Mouse (Mus musculus) intestine, embryonic 15.5 days (tissue): Measurements from ENCODE around the gene Tut1. TPM values are rescaled to one million over a fixed set of nuclear protein-coding genes. Genes with fewer than 3 reads are reported as not detected.
"Not testable (repeated sequence)": the region's sequence is repeated elsewhere in the genome, so short reads cannot be mapped to it uniquely, and the experiment has no call there.

ENCODE experiments used
- ATAC-seq: fragments of 200-750 bp; cut with Nextera tagmentation; 2 replicates; pipeline ENCODE4 v1.8.0; 2017; ENCODE audit warnings: moderate TSS enrichment, moderate library complexity
- H3K27ac ChIP-seq: fragments of 300-500 bp; sonication (generic); 2 replicates; pipeline ENCODE4 v1.5.1; 2015; ENCODE audit warnings: mild to moderate bottlenecking, inconsistent platforms
- H3K27me3 ChIP-seq: fragments of 300-500 bp; sonication (generic); replicated peaks from 2 replicates; pipeline ENCODE4 v1.6.1; 2015; ENCODE audit warnings: inconsistent platforms
- H3K36me3 ChIP-seq: fragments of 300-500 bp; sonication (generic); 2 replicates; pipeline ENCODE4 v1.6.1; 2015; ENCODE audit warnings: inconsistent platforms
- H3K4me1 ChIP-seq: fragments of 300-500 bp; sonication (generic); replicated peaks from 2 replicates; pipeline ENCODE4 v1.6.1; 2015; ENCODE audit warnings: inconsistent platforms
- H3K4me2 ChIP-seq: fragments of 300-500 bp; sonication (generic); replicated peaks from 2 replicates; pipeline ENCODE4 v1.6.1; 2015; ENCODE audit warnings: mild to moderate bottlenecking, inconsistent platforms
- H3K4me3 ChIP-seq: fragments of 300-500 bp; sonication (generic); replicated peaks from 2 replicates; pipeline ENCODE4 v1.5.1; 2015; ENCODE audit warnings: inconsistent platforms
- H3K9ac ChIP-seq: fragments of 300-500 bp; sonication (generic); 2 replicates; pipeline ENCODE4 v1.6.1; 2015; ENCODE audit warnings: inconsistent platforms
- H3K9me3 ChIP-seq: fragments of 300-500 bp; sonication (generic); 2 replicates; pipeline ENCODE4 v1.6.1; 2016; ENCODE audit warnings: inconsistent platforms
- WGBS: fragments of 180-500 bp; shearing (Covaris S2); methylation state at CpG from one replicate; pipeline ENCODE4 v1.1.7; 2015; 5-methylcytosine and 5-hydroxymethylcytosine counted together
- polyA plus RNA-seq: library from polyadenylated mRNA; unstranded; fragments of >200 nt; fragmentation: Nextera tagmentation; extraction: Ambion mirVana; gene quantifications from 2 replicates; pipeline ENCODE4 v1.2.1, GENCODE M21; 2015

Tut1 gene
- polyA plus RNA-seq, 1 experiment from 2014 or later = 29.7 TPM

DNA sequence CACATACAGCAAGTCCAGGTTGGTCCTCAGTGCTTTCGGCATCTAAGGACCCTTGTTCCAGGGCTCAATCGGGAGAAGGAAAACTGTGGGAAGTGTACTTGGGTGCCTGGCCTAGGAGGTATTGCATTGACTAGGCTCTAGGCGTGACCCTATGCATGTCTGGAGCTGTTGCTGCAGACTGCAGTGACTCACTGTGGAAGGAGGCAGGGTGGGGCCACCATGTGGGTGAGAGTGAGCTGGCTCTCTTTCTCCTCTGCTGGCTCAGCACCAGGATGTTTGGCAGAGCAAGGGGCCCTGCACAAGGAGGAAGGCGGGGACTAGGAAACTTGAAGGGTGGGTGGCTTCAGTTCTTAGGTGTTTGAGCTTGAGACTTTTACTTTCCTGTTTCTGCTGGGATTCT lies 43.9 kb downstream of the Tut1 start:
- H3K4me2 ChIP-seq = 0 out of 2 replicates have a peak overlapping the region, but pooled peaks have one; percentile 17
- H3K36me3 ChIP-seq = peaks cover 17% of the 10 kb centered on the region
- no peaks in the 10 kb centered on the region for H3K27me3 ChIP-seq
- WGBS = 26% methylated on average over 4 of the region's 4 CpGs
- peaks cover 54% of the 10 kb centered on the region for H3K4me1 ChIP-seq
- no peak overlapping the region for H3K9ac ChIP-seq
- peak; percentile 94 for ATAC-seq
- no peak overlapping the region for H3K4me3 ChIP-seq
- H3K27ac ChIP-seq = peak overlapping the region; percentile 48; the same call in 1 of the 2 replicates
- H3K9me3 ChIP-seq = no peaks in the 10 kb centered on the region

DNA sequence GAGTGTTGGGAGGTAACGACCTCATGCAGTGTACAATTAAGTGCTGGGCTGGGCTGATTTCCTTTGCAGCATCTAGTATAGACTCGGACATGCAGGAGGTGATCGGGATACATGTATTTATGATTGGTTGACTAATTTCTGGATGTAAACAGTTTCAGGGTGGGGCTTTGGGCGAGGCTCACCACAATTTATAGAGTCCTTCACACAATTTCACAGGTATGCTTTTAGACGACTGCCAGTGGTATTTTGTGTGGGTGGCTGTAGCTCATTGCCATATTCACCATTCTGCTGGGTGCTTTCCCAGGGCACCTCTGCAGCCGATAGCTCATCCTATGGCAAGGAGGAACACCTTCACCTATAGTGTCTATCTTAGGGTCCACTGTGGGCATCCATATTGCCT lies 44.9 kb downstream of the Tut1 start:
- Histone ChIP-seq H3K4me2 (no peak overlapping the region), H3K9ac (no peak overlapping the region), H3K4me3 (no peak overlapping the region), H3K9me3 (no peaks in the 10 kb centered on the region), H3K27me3 (no peaks in the 10 kb centered on the region), H3K27ac (no peak overlapping the region), H3K36me3 (peaks cover 27% of the 10 kb centered on the region), H3K4me1 (peaks cover 45% of the 10 kb centered on the region)
- 82% methylated on average over 6 of the region's 6 CpGs for WGBS
- no peak for ATAC-seq

DNA sequence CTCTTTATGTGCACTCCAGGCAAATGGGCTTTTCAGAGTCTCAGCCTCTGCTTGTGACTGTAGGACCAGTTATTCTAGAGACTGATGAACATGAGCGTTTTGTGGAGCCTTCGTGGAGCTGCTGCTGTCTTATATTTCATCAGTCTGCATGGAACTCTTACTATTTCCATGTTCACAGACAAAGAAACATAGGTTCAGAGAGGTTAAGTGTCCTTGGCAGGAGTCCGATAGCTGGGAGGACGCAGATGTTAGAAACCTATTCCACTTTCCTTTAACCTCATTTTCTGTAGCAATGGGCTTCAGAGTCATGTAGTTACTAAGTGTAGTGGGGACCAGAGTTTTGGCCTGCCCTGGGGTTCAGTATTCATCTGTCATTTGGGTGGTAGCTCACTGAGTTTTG lies 45.6 kb downstream of the Tut1 start:
- H3K4me1 ChIP-seq = peaks cover 44% of the 10 kb centered on the region
- no peak overlapping the region for H3K27ac ChIP-seq
- H3K4me3 ChIP-seq = no peak overlapping the region
- no peak overlapping the region for H3K9ac ChIP-seq
- H3K36me3 ChIP-seq = peaks cover 33% of the 10 kb centered on the region
- WGBS = 74% methylated on average over 4 of the region's 4 CpGs
- H3K9me3 ChIP-seq = no peaks in the 10 kb centered on the region
- no peak for ATAC-seq
- H3K27me3 ChIP-seq = no peaks in the 10 kb centered on the region
- no peak overlapping the region for H3K4me2 ChIP-seq

DNA sequence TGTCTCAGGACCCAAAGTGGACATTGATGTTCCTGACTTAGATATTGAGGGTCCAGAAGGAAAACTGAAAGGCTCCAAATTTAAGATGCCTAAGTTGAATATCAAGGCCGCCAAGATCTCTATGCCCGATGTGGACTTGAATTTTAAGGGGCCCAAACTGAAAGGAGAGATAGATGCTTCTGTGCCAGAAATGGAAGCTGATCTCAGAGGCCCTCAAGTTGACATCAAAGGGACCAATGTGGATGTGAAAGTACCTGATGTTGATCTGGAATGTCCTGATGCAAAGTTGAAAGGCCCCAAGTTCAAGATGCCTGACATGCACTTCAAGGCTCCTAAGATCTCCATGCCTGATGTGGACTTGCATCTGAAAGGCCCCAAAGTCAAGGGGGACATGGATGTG lies 53.3 kb downstream of the Tut1 start:
- not testable (repeated sequence) for H3K4me3 ChIP-seq, H3K27me3 ChIP-seq, H3K9ac ChIP-seq, H3K9me3 ChIP-seq, H3K4me1 ChIP-seq, H3K27ac ChIP-seq, H3K4me2 ChIP-seq, ATAC-seq
- WGBS = 93% methylated on average over 2 of the region's 2 CpGs
- H3K36me3 ChIP-seq = peaks cover 39% of the 10 kb centered on the region

Other genes with a start within 250 kb of the Tut1 start
- gene Slc3a2, start 230.5 kb upstream of the Tut1 start, polyA plus RNA-seq = 161 and 163 TPM in 2 replicates
- 77.3 and 88.5 TPM in 2 replicates for gene Wdr74, start 218.0 kb upstream of the Tut1 start, polyA plus RNA-seq
- 1.8 TPM in 2 replicates for gene 1700092M07Rik, start 213.1 kb upstream of the Tut1 start, polyA plus RNA-seq
- 119 and 121 TPM in 2 replicates for gene Stx5a, start 212.4 kb upstream of the Tut1 start, polyA plus RNA-seq
- 143 and 146 TPM in 2 replicates for gene Nxf1, start 196.8 kb upstream of the Tut1 start, polyA plus RNA-seq
- gene Tmem223, start 182.9 kb upstream of the Tut1 start, polyA plus RNA-seq = 164 and 177 TPM in 2 replicates
- gene Tmem179b, start 179.4 kb upstream of the Tut1 start, polyA plus RNA-seq = 90.4 and 102 TPM in 2 replicates
- gene Taf6l, start 167.4 kb upstream of the Tut1 start, polyA plus RNA-seq = 25.2 and 26.9 TPM in 2 replicates
- gene Polr2g, start 155.3 kb upstream of the Tut1 start, polyA plus RNA-seq = 137 and 147 TPM in 2 replicates
- 4.0 and 4.6 TPM in 2 replicates for gene Zbtb3, start 151.3 kb upstream of the Tut1 start, polyA plus RNA-seq
- gene Ttc9c, start 134.5 kb upstream of the Tut1 start, polyA plus RNA-seq = 48.2 and 49.3 TPM in 2 replicates
- gene Hnrnpul2, start 133.8 kb upstream of the Tut1 start, polyA plus RNA-seq = 5.1 and 5.4 TPM in 2 replicates
- not detected in 2 replicates for gene AC129217.1, start 124.1 kb upstream of the Tut1 start, polyA plus RNA-seq
- gene Bscl2, start 116.4 kb upstream of the Tut1 start, polyA plus RNA-seq = 40.6 and 48.3 TPM in 2 replicates
- 16.0 and 17.3 TPM in 2 replicates for gene Gng3, start 114.7 kb upstream of the Tut1 start, polyA plus RNA-seq
- 1.6 and 2.0 TPM in 2 replicates for gene Lrrn4cl, start 103.1 kb upstream of the Tut1 start, polyA plus RNA-seq
- gene Ubxn1, start 82.4 kb upstream of the Tut1 start, polyA plus RNA-seq = 163 and 167 TPM in 2 replicates
- gene Uqcc3, start 72.9 kb upstream of the Tut1 start, polyA plus RNA-seq = 62.7 and 63.9 TPM in 2 replicates
- 72.5 and 95.3 TPM in 2 replicates for gene Lbhd1, start 70.1 kb upstream of the Tut1 start, polyA plus RNA-seq
- gene Gm49403, start 69.9 kb upstream of the Tut1 start, polyA plus RNA-seq = not detected in 2 replicates
- gene 1810009A15Rik, start 65.0 kb upstream of the Tut1 start, polyA plus RNA-seq = 86.5 and 95.2 TPM in 2 replicates
- gene Gm49416, start 64.9 kb upstream of the Tut1 start, polyA plus RNA-seq = not detected in 2 replicates
- 40.0 and 41.5 TPM in 2 replicates for gene Ints5, start 60.8 kb upstream of the Tut1 start, polyA plus RNA-seq
- gene Ganab, start 55.8 kb upstream of the Tut1 start, polyA plus RNA-seq = 92.6 and 93.3 TPM in 2 replicates
- 40.0 and 44.7 TPM in 2 replicates for gene B3gat3, start 33.5 kb upstream of the Tut1 start, polyA plus RNA-seq
- 2.7 and 3.3 TPM in 2 replicates for gene Rom1, start 24.5 kb upstream of the Tut1 start, polyA plus RNA-seq
- gene Eml3, start 24.3 kb upstream of the Tut1 start, polyA plus RNA-seq = 24.2 and 28.4 TPM in 2 replicates
- 130 and 139 TPM in 2 replicates for gene Mta2, start 12.0 kb upstream of the Tut1 start, polyA plus RNA-seq
- gene Eef1g, start 13.2 kb downstream of the Tut1 start, polyA plus RNA-seq = 436 and 453 TPM in 2 replicates
- gene Ahnak, start 35.4 kb downstream of the Tut1 start, polyA plus RNA-seq = 22.4 and 25.0 TPM in 2 replicates
- gene Scgb1a1, start 134.1 kb downstream of the Tut1 start, polyA plus RNA-seq = not detected in 2 replicates
- 10.4 and 12.6 TPM in 2 replicates for gene Asrgl1, start 181.8 kb downstream of the Tut1 start, polyA plus RNA-seq